Mouse (Mus musculus) spleen, adult 2 months (tissue): ENCODE data around the gene Gpd1.

Experiments
- CTCF ChIP-seq: fragments of 200-500 bp; IDR thresholded peaks from 2 replicates; pipeline ENCODE4 v1.5.1; 2011; ENCODE audit warnings: mild to moderate bottlenecking, inconsistent platforms; ENCODE audit not compliant: insufficient read depth, insufficient read length, insufficient replicate concordance; ENCODE audit errors: extremely low read depth
- POLR2A ChIP-seq: fragments of 200-500 bp; IDR thresholded peaks from 2 replicates; pipeline ENCODE4 v1.6.1; 2011; ENCODE audit warnings: low read depth, low read length, inconsistent platforms

GRCm38 (mm10) chr15:99723515-99724291 lies 6.4 kb downstream of the Gpd1 start:
- no peak for TF ChIP-seq POLR2A
- TF ChIP-seq CTCF: no peak
